Mouse (Mus musculus): ENCODE measurements around the gene Gjd3. TPM values are rescaled to one million over a fixed set of nuclear protein-coding genes. Genes with fewer than 3 reads are reported as not detected.
"Not testable (repeated sequence)": the region's sequence is repeated elsewhere in the genome, so short reads cannot be mapped to it uniquely, and the experiment has no call there.

Gene Gjd3
- total and polyA plus RNA-seq, 2 experiments from 2014 or later: 1.4 to 2.7 TPM

- ATAC-seq: no peak
- under 1% methylated on average over 38 of the region's 39 CpGs for WGBS
- no peak for TF ChIP-seq CTCF (IDR thresholded peaks at IDR 0.05; ENCODE audit: low read depth)
- H3K4me3 ChIP-seq (ENCODE audit: low read depth, low read length): peak overlapping the region; percentile 54
- H3K9me3 ChIP-seq (ENCODE audit: low read length): no peaks in the 10 kb centered on the region
- H3K4me1 ChIP-seq (ENCODE audit: insufficient read depth): peaks cover 36% of the 10 kb centered on the region
- DNase-seq: no peak
- no peaks in the 10 kb centered on the region; the same call in 1 of the 2 replicates for H3K27me3 ChIP-seq (ENCODE audit: insufficient read depth, low read length)
- H3K9ac ChIP-seq: peak overlapping the region; percentile 48
- peak overlapping the region; percentile 98 for H3K4me2 ChIP-seq (ENCODE audit: low read depth)
- 0 out of 2 replicates have a peak overlapping the region, but pooled peaks have one; percentile 30 for H3K27ac ChIP-seq (ENCODE audit: low read depth, low read length)
- no peaks in the 10 kb centered on the region for H3K36me3 ChIP-seq (ENCODE audit: insufficient read depth)
Observed at GRCm38 (mm10) chr11:98937914-98938694, 44.7 kb downstream of the Gjd3 start.

- Histone ChIP-seq H3K36me3 (ENCODE audit: insufficient read depth) (no peaks in the 10 kb centered on the region), H3K27ac (ENCODE audit: low read depth, low read length) (0 out of 2 replicates have a peak overlapping the region, but pooled peaks have one; percentile 30), H3K27me3 (ENCODE audit: insufficient read depth, low read length) (no peaks in the 10 kb centered on the region; the same call in 1 of the 2 replicates), H3K4me3 (ENCODE audit: low read depth, low read length) (peak overlapping the region; percentile 54), H3K4me1 (ENCODE audit: insufficient read depth) (peaks cover 32% of the 10 kb centered on the region), H3K4me2 (ENCODE audit: low read depth) (peak overlapping the region; percentile 98), H3K9me3 (ENCODE audit: low read length) (no peaks in the 10 kb centered on the region), H3K9ac (peak overlapping the region; percentile 48)
- ATAC-seq (peak; percentile 92), DNase-seq (peak; percentile 86)
- WGBS: 0% methylated on average over 37 of the region's 38 CpGs
- TF ChIP-seq CTCF (IDR thresholded peaks at IDR 0.05; ENCODE audit: low read depth): no peak
Observed at GRCm38 (mm10) chr11:98937410-98937913, 45.4 kb downstream of the Gjd3 start.

DNA sequence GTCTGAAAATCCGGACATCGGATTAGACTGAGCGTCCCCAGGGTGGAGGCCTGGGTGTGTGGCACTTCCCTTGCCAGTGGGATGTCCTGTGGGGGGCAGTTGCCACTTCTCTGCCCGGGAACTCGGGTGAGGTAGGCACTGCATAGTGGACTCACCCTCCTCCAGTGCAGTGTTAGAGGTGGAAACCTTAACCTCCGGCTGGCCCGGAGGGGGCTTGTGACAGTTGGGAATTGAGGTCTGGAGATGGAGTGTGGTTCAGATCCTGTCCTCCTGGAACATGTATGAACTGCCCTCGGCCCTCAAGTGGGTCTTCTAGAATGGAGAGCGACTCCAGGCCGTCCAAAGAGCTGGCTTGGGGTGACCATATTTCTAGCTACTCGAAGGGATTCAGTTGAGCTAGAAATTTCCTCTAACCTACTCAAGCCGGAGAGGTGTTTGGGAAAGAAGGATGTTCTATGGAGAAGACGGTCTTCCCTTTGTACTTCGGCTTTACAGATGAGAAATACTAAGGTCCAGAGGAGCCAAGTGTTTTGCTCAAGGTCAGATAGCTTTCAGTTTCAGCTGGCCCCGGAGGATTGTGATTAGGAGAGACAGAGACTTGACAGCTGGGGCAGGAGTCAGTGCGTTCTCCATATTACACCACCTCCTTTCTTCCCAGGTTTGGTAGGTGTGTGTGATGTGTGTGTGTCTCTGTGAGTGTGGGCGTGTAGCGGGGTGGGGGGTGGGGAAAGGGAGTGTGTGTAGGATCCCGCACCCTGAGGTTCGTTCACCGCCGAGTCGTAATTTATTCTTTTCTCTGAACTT is 46.0 kb downstream of the Gjd3 start:
- Histone ChIP-seq H3K27me3 (ENCODE audit: insufficient read depth, low read length) (no peaks in the 10 kb centered on the region; the same call in 1 of the 2 replicates), H3K9me3 (ENCODE audit: low read length) (no peaks in the 10 kb centered on the region), H3K4me3 (ENCODE audit: low read depth, low read length) (peak overlapping the region; percentile 54), H3K36me3 (ENCODE audit: insufficient read depth) (no peaks in the 10 kb centered on the region), H3K4me1 (ENCODE audit: insufficient read depth) (peaks cover 30% of the 10 kb centered on the region), H3K4me2 (ENCODE audit: low read depth) (peak overlapping the region; percentile 98), H3K27ac (ENCODE audit: low read depth, low read length) (no peak overlapping the region), H3K9ac (peak overlapping the region; percentile 48)
- TF ChIP-seq CTCF (IDR thresholded peaks at IDR 0.05; ENCODE audit: low read depth): no peak
- ATAC-seq (peak; percentile 49), DNase-seq (peak; percentile 33)
- WGBS: 6% methylated on average over 23 of the region's 23 CpGs

GRCm38 (mm10) chr11:98936170-98936569 is 46.6 kb downstream of the Gjd3 start:
- Histone ChIP-seq H3K4me2 (ENCODE audit: low read depth) (peak overlapping the region; percentile 98), H3K36me3 (ENCODE audit: insufficient read depth) (no peaks in the 10 kb centered on the region), H3K27me3 (ENCODE audit: insufficient read depth, low read length) (no peaks in the 10 kb centered on the region; the same call in 1 of the 2 replicates), H3K27ac (ENCODE audit: low read depth, low read length) (no peak overlapping the region), H3K4me1 (ENCODE audit: insufficient read depth) (peaks cover 24% of the 10 kb centered on the region), H3K9me3 (ENCODE audit: low read length) (no peaks in the 10 kb centered on the region), H3K4me3 (ENCODE audit: low read depth, low read length) (no peak overlapping the region; the same call in 1 of the 2 replicates), H3K9ac (peak overlapping the region; percentile 48; the same call in 1 of the 2 replicates)
- no peak for ATAC-seq
- TF ChIP-seq CTCF (IDR thresholded peaks at IDR 0.05; ENCODE audit: low read depth): no peak
- DNase-seq: no peak
- WGBS: 7% methylated on average over 27 of the region's 29 CpGs

- H3K4me3 ChIP-seq (ENCODE audit: low read depth, low read length): no peak overlapping the region
- WGBS: 87% methylated on average over 3 of the region's 3 CpGs
- H3K27me3 ChIP-seq (ENCODE audit: insufficient read depth, low read length): no peaks in the 10 kb centered on the region; the same call in 1 of the 2 replicates
- peaks cover 17% of the 10 kb centered on the region; the same call in 1 of the 2 replicates for H3K4me1 ChIP-seq (ENCODE audit: insufficient read depth)
- no peak overlapping the region for H3K4me2 ChIP-seq (ENCODE audit: low read depth)
- no peak overlapping the region for H3K9ac ChIP-seq
- no peaks in the 10 kb centered on the region for H3K9me3 ChIP-seq (ENCODE audit: low read length)
- H3K36me3 ChIP-seq (ENCODE audit: insufficient read depth): no peaks in the 10 kb centered on the region
- no peak overlapping the region for H3K27ac ChIP-seq (ENCODE audit: low read depth, low read length)
- DNase-seq (no peak), ATAC-seq (no peak)
- no peak for TF ChIP-seq CTCF (IDR thresholded peaks at IDR 0.05; ENCODE audit: low read depth)
Observed at GRCm38 (mm10) chr11:98935123-98935522, 47.7 kb downstream of the Gjd3 start.

GRCm38 (mm10) chr11:98934367-98934766 is 48.4 kb downstream of the Gjd3 start:
- Histone ChIP-seq H3K27ac (ENCODE audit: low read depth, low read length) (no peak overlapping the region), H3K9me3 (ENCODE audit: low read length) (no peaks in the 10 kb centered on the region), H3K9ac (no peak overlapping the region), H3K4me2 (ENCODE audit: low read depth) (no peak overlapping the region), H3K36me3 (ENCODE audit: insufficient read depth) (no peaks in the 10 kb centered on the region), H3K4me3 (ENCODE audit: low read depth, low read length) (no peak overlapping the region), H3K4me1 (ENCODE audit: insufficient read depth) (peaks cover 24% of the 10 kb centered on the region; the same call in 1 of the 2 replicates), H3K27me3 (ENCODE audit: insufficient read depth, low read length) (no peaks in the 10 kb centered on the region; the same call in 1 of the 2 replicates)
- ATAC-seq: no peak
- no peak for DNase-seq
- no peak for TF ChIP-seq CTCF (IDR thresholded peaks at IDR 0.05; ENCODE audit: low read depth)
- 87% methylated on average over 3 of the region's 3 CpGs for WGBS

DNA sequence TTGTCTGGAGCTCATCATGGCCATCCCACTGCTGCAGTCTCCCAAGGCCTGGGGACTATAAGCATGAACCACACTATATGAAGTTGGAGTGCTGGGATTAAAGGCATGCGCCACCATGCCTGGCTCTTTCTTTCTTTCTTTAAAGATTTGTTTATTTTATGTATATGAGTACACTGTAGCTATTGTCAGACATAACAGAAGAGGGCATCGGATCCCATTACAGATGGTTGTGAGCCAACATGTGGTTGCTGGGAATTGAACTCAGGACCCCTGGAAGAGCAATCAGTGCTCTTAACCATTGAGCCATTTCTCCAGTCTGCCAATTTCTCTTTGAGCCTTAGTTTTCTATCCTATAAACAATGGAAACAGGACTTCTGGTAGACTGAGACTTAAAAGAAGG is 49.0 kb downstream of the Gjd3 start:
- ATAC-seq; DNase-seq; H3K27me3 ChIP-seq (ENCODE audit: insufficient read depth, low read length); H3K9ac ChIP-seq; H3K27ac ChIP-seq (ENCODE audit: low read depth, low read length); H3K36me3 ChIP-seq (ENCODE audit: insufficient read depth); H3K9me3 ChIP-seq (ENCODE audit: low read length); H3K4me3 ChIP-seq (ENCODE audit: low read depth, low read length); H3K4me2 ChIP-seq (ENCODE audit: low read depth): not testable (repeated sequence)
- peaks cover 28% of the 10 kb centered on the region for H3K4me1 ChIP-seq (ENCODE audit: insufficient read depth)
- 84% methylated on average over 2 of the region's 2 CpGs for WGBS

Data from forebrain, postnatal 0 days (tissue).